Mouse (Mus musculus): ENCODE data around the gene Kyat3.

GRCm38 (mm10) chr3:142768498-142768897, 67.6 kb downstream of the Kyat3 start:
- TF ChIP-seq CTCF (IDR thresholded peaks at IDR 0.05; ENCODE audit: low read depth) = no peak
- TF ChIP-seq EP300 (optimal IDR thresholded peaks at IDR 0.05) = no peak
